Mouse (Mus musculus) R1 (cell line): Measurements from ENCODE around the gene Zmiz1.

ENCODE experiments used
- DNase-seq: peaks from one replicate; pipeline ENCODE4 v3.0.0-alpha.2; 2018; ENCODE audit warnings: low read depth, low spot score

Zmiz1 gene

DNA sequence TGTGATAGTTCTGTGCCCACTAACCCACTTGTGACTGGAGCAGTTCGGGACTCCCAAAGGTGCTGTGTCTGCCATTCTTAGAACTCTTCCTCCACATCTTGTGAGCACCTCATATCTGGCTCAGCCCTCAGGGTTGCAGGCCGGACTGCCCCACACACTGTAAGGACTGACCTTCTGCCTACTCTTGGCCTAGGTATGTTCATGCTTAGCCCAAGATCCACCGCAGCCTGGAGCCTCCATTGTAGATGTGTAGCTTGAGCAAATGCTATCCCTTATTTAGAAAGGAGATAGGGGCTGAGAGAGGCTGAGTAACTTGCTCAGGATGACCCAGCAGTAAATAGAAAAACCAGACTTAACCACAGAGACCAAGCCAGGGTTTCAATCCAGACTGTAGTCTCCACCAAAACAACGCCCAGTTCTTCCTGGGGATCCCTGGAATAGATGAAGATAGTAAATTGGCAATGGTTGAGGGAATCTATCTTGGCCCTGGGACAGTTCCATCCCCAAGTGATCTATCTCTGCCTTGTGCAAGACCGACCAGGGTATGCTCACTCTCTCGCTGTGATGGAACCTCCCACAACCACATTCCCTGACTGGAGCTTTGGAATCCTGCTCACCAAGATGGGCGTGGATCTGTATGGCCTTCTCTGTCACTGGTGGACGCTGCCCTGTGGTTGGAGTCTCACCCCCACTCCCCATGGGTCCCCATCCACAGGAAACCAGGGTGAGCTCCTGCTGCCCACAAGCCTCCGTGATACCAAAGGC is 74.8 kb downstream of the Zmiz1 start:
- DNase-seq, result no peak

DNA sequence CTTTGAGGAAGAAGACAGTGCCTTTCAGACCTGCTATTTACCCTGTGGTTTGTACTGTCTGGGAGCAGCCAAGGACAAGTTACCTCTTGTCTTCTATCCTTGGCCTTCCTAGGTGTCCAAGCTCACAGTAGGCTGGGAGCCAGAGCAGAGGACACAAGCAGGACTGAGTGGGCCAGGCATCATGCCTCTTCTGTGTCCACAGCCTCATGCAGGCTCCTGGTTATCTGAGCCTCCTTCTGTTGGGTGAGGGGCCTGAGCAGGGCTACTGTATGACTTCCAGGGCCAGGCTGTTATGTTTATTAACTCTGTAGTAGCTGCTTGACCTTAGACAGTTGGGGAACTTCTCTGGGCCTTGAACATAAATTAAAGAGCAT is 75.4 kb downstream of the Zmiz1 start:
- no peak for DNase-seq

DNA sequence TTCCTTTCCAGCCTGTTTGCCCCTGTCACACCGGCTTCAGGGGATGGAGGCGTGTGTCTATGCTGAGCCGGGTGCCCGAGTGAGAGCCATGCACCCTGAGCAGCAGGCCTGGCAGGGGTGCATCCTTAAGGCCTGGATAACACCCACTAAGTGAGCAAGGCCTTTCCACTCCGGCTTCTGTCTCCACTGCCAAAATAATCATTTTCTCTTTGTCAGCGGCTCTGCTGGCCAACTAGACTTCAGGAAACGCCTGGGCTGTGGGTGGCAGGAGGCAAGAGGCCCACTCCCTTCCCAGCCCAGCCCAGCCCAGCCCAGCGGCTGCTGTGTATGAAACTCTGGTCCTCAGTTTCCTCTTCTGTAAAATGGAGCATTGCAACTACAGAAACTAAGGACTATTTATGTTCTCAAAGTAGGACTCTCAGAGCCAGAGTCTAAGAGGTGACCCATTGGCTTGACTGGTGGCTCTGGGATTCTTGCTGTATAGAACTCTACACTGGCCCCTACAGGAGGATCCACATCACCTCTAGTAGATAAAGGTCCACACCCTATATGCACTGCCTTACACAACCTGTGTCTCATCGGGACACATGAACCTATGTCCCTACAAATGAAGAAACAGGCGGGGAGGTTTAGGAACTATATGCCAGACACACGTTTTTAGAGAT is 76.1 kb downstream of the Zmiz1 start:
- DNase-seq, result no peak

DNA sequence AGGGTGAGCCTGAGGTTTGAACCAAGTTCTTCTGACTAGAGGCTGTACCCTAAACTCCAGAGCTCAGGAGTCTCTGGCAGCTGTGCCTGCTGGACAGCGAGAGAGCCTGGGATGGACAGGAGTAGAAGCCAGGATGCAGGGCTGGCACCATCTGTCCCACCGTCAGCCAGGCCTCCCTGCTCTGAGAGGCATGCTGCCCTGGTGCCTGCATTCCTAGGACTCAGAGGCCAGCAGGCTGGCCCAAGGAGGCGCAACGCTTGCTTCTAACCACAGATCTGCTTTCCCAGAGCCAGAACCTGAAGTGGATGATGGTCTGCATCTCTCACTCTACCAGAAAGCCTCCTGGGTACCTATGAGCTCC is 76.6 kb downstream of the Zmiz1 start:
- DNase-seq, result no peak

DNA sequence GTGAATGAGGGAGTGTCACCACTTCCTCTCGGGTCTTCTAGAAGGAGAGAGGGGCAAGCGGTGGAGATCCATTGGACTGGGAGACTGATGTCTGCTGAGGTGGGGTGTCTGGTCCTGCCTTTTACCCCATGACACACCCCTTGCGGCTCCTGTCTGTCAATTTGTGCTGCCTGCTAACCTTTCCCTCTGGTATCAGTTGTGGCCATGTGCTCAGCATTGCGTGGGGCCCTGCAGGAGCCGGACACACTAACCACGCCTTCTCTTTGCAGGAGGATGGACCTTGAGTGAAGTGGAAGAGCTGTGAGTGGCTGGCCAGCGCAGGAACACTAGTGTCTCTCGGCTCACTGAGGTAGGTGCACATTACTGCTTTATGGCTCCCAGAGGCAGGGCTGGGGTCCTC is 77.5 kb downstream of the Zmiz1 start:
- DNase-seq, result no peak

DNA sequence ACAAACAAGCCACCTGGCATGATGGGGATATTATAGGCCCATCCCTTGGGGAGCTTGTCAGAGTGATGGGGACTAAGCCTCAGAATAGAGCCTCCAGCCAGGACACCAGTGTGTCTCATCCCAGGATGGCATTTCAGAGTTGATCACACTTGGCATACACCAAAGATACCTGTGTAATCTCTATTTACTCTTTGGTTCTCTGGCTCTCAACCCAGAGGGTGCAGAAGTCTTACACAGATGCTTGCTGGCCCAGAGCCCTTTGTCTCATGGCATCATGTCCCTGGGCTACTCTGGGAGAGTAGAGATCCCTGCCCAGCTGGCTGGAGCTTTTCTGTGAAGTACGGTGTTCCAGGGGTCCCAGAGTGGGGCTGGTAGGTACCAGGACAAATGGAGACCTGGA is 78.4 kb downstream of the Zmiz1 start:
- DNase-seq, result no peak

DNA sequence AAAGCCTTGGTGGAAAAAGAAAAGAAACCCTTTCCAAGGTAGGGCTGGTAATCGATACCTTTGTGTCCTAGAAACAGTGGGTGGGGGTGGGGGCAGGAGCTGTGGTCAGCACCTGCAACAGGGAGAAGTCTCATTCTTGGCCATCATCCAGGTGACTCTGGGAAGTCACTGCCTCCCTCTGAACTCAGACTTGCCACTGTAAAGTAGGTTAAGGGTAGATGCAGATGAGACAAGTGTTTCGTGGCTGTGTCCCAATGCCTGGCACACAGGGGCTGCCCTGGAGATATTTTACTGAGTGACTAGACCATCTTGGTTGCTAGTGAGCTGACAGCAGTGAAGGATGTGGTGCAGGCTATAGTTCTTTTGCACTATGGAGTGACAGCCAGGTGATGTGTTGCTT is 79.5 kb downstream of the Zmiz1 start:
- DNase-seq, result no peak

DNA sequence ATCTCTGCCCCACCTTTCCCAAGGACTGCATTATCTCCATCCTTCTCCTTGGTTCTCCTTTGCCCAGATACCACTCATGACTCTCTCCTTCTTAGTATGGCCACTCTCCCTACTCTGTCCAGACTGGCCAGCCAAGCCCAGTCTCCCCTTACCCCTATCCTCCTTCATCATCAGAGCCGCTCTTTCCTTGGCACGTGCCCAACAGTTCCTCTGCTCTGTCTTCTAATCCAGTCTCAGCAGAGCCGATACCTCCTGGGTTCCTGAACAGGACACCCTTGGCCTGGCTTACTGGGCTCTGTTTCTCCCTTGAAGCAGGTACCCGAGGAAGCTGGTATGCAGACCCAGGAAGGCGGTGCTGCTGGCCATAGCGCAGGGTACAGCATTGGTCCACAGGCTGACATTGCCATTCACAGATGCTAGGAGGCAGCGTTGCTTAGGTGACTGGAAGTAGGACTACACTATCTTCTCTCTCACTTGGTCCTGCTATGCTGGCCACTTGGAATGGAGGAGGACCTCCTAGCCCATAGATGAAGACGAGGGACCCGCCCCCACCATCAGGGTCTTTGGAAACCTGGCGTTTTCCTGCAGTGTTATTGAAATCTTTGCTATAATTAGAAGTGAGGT is 80.6 kb downstream of the Zmiz1 start:
- DNase-seq, result no peak

DNA sequence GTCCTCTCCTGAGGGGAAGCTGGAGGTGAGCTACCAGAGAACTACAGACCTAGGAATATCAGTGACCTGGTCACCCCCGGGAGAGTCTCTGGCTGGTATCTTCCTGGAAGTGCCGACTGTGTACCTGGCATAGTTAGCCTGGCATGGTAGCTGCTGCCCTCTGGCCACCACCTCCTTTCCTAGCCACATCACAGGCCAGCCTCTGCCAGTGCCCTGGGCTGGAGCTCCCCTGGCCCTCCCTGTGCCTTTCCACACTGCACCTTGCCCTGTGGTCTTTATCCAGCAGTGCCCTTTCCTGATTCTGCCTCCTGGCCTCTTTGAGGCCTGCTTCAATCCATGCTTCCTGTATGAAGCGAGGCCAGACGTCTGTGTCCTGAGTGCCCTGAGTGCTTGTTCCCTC is 81.2 kb downstream of the Zmiz1 start:
- no peak for DNase-seq

DNA sequence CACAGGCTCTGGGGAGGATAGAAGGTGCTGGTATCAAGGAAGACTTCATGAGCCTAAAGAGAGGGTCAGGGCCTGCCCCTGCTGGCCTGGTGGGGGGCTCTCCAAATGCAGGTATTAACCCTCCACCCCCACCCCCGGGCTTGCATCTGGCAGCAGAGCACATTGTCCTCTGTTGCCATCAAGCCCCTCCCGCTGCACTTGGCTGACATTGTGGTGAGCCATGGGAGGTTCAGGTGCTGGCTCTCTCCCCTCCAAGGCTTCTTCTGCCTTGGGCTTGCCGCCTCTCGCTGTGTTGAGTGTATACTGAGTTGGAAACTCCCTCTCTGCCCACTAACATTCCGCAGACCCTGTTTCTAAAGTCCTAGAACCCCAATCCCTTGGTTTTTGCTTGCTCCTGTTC is 82.2 kb downstream of the Zmiz1 start:
- DNase-seq, result no peak

DNA sequence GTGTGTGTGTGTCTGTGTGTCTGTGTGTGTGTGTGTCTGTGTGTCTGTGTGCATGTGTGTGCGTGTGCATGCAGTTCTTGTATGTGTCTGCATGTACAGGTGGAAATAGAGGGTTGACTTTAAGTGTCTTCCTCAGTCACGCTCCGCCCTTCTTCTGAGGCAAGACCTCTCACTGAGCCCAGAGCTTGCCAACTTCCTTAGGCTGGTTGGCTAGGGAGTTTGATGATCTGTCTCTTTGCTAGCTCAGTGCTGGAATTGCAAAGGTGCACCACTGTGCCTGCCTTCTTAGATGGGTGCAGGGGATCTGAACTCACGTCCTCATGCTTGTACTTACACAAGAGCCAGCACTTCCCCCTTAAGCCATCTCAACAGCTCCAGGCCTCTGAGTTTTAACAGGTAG is 84.1 kb downstream of the Zmiz1 start:
- DNase-seq, result no peak

DNA sequence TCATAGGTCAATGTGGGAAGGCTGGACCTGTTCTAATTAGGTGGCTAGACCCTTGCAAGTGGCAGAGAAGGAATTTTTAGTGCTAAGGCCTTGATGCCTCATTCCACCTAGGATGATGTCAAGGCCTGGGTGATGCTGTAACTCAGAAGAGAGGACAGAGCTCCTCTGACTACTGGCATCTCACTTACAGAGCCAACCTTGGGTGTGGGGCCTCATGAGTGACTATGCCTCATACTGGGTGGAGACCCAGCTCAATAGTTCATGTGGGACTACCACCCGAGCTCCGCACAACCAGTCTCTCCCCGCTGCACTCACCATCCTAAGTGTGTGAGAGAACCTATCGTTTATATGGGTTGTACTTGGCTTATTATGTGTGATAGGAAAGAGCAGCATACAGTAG is 84.9 kb downstream of the Zmiz1 start:
- no peak for DNase-seq

DNA sequence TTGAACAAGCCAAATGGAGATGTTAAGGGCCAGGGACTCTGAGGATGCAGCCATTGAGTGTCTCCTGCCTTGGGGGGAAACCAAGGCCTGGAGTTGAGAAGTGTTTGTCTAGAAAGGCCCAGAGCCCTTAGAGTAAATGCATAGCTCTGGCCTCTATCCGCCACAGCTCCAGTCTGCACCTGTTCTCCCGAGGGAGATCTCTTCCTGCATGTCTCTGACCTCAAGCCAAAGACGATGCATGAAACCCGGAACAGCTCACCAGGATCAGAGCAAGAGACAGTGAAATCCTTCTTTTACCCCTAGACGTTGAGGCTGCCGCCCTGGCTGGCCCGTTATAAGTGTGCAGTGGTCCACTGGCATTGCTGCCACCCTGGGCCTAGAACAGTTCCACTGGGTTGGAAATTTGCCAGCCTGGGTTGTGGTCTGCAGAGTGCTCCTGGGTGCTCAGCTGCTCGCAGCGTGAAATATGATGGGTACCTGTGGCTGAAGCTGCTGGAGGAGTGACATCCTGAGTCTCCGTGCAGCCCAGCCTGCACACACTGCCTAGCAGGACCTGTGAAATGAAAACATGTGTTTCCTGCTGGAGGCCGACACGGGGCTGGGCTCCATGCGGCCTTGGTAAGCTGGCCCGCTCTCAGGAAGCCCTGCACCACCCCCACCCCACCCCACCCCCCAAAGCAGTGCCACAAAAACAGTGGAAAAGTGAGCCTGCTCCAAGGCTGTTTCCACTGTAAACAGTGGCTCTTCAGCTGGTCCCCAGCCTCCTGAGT is 88.1 kb downstream of the Zmiz1 start:
- DNase-seq, result no peak

DNA sequence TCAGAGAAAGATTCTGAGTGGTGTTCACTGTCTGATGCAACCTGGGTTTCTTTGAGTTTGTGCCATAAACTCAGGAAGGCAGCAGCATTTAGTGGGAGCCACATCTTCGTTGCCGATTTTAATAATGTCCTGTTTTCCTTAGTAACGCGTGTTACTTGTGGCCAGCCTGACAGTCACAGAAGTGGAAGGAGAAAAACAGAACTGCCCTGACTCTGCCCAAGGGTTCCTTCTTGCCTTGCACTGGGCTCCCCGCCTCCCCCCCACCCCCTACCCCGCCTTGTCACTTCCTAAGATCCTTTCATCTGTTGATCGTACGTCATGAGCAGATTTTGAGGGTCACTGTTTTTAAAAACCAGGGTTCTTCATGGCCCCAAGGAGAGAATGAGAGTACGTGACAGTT is 88.9 kb downstream of the Zmiz1 start:
- DNase-seq, result no peak

DNA sequence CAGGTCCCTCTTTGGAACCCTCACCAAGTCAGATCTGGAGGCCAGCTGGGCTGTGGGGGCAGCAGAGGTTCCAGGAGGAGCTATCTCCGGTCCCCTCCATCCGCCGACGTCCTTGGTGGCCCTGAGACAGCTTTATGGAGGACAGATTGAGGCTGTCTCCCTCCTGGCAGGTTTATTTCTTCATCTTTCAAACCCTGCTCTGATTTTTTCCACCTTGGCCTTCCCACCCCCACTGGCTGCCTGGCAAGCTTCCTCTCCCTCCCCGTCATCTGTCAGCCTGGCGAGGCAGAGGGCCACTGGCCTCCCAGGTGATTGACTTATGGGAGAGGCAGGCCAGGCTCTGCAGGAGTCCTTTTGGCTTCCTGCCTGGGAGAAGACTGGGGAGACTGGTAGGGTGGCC is 89.7 kb downstream of the Zmiz1 start:
- DNase-seq, result no peak

DNA sequence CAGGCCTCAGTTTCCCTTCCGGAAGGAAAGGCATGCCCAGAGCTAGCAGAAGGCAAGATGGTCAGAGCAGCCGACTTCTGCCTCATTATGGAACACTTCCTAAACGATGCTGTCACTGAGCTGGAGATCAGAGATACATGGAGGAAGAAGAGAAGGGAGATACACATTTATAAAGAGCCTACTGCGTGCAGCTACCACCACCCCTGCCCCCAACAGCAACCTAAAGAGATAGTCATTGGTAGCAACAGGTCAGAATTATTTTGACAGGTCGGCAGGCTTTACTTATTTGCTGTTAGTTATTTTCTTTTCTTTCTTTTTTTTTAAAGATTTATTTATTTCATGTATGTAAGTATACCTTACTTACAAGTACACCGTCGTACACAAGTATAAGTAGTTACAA is 90.1 kb downstream of the Zmiz1 start:
- DNase-seq, result no peak

DNA sequence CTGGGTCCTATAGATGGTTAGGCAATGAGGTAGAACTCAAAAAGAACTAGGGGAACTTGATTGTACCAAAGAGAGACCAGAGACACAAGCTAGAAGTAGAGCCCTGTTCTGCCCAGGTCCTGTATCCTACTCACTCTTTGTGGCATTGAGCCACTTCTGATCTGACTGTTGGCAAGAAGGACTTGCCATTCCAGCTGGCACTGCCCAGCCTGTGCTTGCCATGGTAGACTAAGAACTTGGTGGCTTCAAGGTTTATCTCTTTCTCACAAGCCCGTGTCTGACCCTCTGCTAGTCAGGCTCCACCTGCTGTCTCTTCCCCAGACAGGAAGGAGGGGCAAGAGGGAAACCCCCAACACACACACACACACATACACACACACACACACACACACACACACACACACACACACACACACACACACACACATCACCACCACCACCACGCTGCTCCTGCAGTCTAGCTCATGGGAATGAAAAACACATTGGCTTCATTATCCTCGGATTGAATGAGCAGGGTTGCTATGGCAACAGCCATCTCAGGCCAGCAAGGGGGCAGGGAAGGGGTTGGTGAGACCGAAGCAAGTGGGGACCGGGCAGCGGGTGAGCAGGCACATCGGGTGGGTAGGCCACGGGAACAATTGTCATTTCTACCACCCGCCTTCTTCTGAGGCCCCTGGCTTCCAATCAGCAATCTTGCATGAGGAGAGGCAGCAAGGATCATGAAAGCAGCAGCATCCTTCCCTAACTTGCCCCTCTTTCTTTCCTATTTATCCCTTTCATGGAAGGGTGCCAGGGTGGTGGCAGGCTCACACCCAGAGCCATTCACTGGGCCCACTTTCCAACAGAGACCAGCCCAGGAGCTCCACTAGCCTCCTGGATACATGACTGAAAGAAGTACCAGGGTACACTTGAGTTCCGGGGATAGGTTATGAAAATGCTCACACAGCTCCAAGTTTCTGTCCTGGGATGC is 91.2 kb downstream of the Zmiz1 start:
- peak; percentile 47 for DNase-seq

DNA sequence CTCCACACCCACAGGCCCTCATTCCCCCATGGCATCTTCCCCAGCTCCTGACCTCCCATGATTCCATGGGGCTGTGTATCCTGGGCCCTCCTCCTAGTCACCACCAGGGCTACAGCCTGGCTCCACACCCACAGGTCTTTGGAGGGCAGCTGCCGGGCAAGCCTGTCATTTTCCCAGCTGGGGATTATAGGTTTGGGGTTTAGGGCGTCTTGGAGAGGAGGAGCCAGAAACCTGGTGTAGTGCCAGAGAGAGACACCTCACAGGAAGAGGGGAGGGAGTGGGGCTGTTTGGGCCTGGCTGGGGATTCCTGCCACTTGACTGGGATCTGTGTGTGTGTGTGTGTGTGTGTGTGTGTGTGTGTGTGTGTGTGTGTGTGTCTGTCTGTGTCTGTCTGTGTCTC is 92.7 kb downstream of the Zmiz1 start:
- DNase-seq, result no peak

DNA sequence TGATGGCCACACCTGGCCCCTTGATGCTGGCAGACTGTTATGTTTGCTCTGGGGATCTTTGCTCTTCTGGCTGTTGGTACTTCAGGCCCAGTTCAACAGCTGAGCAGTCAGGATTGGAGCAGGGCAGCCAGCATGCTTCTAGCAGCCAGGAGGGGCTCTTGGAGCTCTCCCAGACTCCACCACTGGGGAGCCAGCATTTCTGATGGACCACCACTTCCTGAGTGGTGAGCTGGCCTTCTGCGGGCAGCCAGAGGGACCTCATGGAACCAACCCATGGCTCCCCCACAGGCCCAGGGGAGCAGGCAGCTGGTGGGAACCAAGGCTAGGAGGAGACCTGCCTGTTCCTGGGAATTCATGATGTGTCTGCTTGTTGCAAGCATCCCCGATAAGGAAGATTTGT is 94.4 kb downstream of the Zmiz1 start:
- no peak for DNase-seq

DNA sequence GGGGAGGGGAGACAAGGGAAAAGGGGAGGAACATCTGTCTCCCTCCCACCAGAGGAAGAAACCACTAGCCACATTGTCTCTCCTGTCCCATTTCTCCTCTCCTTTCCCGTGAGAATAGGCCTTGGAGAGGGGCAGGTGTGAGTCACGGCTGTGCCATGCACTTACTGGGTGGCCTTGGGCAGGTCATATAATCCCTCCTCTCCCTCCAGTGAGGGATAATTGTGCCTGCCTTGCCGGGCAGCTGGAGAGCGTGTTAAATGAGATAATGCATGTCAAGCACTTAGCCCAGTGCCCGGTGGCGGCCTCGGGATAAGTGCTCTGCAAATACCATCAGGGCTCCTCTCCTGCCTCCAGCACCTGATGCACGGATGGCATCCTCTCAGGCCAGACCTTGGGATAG is 95.8 kb downstream of the Zmiz1 start:
- no peak for DNase-seq

DNA sequence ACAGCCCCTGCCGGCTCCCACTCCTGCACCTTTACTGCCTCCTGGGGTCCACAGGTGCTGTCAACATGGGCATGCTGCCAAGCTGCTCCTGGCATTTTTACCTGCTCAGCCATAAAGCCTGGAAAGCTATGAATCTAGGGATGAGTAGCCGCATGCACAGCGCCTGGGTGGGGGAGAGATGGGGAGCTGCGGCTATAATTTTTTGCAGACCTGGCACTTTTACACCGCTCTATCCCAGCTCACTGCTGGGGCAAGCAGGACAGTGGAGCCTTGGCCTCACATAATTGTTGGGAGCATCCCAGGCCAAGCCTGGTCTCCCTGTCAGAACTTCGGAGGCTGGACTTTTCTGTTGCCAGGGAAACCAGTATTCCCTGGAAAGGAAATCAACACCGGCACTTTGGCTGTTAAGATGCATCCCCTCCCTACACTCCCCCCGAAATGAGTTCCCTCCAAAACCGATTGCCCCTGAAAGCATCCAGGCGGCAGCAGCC is 96.4 kb downstream of the Zmiz1 start:
- DNase-seq, result no peak
